Mouse (Mus musculus): ENCODE measurements around the gene Trim46.

Trim46 gene

GRCm38 (mm10) chr3:89271760-89272159, 25.7 kb upstream of the Trim46 start:
- 76% methylated on average over 6 of the region's 6 CpGs for WGBS

DNA sequence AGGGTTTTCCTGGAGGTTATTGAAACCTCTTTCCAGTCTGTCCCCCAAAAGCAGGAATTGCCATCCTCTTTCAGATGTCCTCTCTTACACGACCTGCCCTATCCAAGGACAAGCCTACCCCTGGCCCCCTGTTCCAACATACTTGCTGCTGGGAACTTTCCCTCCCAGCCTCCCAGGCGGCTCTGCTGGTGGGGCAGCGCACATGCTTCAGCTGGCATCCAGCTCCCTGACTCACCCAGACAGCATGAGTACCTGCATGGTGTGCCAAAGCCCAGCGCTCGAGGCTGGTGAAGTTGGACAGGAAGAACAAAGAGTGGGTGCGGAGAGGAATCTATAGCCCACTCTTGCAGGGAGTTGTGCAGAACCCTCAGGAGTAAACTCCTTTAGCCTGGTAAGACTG, 24.8 kb upstream of the Trim46 start:
- WGBS = 26% methylated on average over 6 of the region's 6 CpGs

DNA sequence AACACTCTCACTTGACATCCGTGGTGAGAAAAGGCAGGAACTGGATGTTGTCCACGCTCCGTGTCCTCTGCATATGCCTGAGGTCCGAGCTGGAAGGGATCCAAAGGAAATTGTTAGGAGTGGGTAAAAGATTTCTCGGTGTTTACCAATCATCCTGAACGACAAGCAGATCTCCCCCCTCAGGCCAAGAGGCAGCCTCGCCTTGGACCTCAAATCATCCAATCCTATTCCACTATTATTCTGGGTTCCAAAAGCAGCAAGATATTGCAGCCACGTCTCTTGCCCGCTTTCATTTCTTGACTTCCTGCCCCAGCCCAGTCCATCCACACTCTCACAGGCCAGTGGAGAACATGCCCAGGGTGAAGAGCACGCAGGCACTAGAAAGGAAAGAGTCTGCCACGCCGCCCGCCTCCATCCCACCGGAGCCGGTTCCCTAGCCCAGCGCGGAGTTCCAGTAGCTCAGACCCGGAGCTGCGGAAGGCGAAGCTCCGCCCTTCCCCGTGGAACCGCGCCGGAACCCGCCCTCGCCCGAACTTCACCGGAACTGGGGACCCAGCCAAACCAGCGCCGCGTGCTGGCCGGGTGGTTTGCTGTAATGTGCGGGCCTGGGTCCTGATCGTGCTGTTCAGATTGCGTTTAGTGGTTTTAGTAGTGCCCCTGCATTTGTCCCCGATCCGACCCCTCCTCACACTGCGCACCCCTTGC, 24.1 kb upstream of the Trim46 start, which contains the start of gene Slc50a1:
Gene Slc50a1 (minus strand): TSS at position 520 of the 705 bp plus-strand sequence.
- WGBS = 1% methylated on average over 39 of the region's 39 CpGs

- 61% methylated on average over 8 of the region's 8 CpGs for WGBS
Observed at GRCm38 (mm10) chr3:89268916-89269315, 22.8 kb upstream of the Trim46 start.

DNA sequence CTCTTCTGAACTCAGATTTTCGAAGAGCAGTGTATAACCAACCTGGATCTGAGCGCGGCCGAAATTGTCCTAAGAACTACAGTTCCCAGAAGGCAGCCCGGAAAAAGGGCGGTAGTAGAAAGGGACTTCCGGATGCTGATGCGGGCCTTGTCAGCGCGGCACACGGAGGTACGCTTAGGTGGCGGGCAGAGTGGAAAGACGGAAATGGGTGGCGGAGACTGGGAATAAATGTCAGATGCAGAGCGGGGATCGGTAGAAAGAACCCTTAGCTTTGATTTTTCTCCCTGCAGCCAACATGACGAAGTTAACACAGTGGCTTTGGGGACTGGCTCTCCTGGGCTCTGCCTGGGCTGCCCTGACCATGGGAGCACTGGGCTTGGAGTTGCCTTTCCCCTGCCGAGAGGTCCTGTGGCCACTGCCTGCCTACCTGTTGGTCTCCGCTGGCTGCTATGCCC, 20.4 kb upstream of the Trim46 start:
- WGBS = under 1% methylated on average over 20 of the region's 20 CpGs

- WGBS = 66% methylated on average over 10 of the region's 10 CpGs
Observed at GRCm38 (mm10) chr3:89262417-89262816, 16.3 kb upstream of the Trim46 start.

- 79% methylated on average over 3 of the region's 3 CpGs for WGBS
Observed at GRCm38 (mm10) chr3:89260211-89260610, 14.1 kb upstream of the Trim46 start.

GRCm38 (mm10) chr3:89259076-89259475, 13.0 kb upstream of the Trim46 start, which contains the start of gene Dpm3:
Dpm3 (plus strand) TSS chr3:89259358.
- WGBS = 38% methylated on average over 7 of the region's 7 CpGs

DNA sequence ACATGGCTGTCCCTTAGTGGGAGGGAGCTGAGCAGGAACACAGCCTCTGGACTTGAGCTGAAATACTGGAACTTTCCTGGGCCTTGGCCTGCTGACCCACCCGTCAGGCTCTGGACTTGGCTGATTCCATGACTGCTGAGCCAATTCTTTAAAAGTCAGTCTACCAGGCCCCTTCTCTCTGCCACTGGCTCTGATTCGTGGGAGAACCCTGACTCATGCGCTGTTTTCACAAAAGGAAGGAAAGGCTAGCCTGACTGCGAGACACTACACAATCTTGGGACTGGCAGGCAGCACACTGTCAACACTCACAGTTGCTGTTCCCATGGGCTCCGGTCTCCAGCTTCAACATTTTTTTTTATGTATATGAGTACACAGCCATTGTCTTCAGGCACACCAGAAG, 10.1 kb upstream of the Trim46 start:
- WGBS = 60% methylated on average over 5 of the region's 5 CpGs

- 92% methylated on average over 5 of the region's 5 CpGs for WGBS
Observed at GRCm38 (mm10) chr3:89254994-89255393, 8.9 kb upstream of the Trim46 start.

GRCm38 (mm10) chr3:89251365-89251895, 5.3 kb upstream of the Trim46 start:
- 11% methylated on average over 17 of the region's 17 CpGs for WGBS

DNA sequence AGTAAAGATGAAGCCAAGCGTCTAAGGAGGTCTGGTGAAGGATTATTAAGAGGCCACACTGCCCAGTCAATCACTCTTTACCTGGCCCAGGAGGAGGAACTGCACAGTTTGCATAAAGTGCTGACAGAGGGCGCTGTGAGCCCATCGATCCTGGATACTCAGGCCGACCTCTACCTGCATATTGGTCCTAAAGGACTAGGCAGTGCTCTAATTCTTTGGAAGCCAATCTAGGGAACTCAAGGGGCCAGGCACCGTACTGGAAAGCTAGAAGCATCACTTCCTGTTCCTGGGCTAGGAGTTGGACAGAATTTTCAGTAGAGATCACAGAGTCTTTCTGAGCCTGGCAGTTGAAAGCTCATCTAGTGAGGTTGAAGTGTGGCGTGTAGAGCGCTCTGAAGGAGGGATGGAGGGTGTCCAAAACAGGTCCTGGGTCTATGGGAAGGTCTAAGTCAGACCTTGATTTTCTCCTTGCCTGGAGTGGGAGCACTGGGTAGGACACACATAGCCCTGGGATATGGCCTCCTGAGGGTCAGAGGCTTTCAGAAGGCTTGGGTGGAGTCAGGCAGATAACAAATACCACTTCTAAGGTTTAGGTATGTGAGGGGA, 4.4 kb upstream of the Trim46 start:
- WGBS = 21% methylated on average over 7 of the region's 7 CpGs

GRCm38 (mm10) chr3:89247466-89247865, 1.4 kb upstream of the Trim46 start:
- 91% methylated on average over 4 of the region's 4 CpGs for WGBS

- WGBS = 3% methylated on average over 20 of the region's 20 CpGs
Observed at GRCm38 (mm10) chr3:89245688-89246171, 379 bp downstream of the Trim46 start, which contains the start of gene Krtcap2. Krtcap2 (plus strand) TSS chr3:89245966.

DNA sequence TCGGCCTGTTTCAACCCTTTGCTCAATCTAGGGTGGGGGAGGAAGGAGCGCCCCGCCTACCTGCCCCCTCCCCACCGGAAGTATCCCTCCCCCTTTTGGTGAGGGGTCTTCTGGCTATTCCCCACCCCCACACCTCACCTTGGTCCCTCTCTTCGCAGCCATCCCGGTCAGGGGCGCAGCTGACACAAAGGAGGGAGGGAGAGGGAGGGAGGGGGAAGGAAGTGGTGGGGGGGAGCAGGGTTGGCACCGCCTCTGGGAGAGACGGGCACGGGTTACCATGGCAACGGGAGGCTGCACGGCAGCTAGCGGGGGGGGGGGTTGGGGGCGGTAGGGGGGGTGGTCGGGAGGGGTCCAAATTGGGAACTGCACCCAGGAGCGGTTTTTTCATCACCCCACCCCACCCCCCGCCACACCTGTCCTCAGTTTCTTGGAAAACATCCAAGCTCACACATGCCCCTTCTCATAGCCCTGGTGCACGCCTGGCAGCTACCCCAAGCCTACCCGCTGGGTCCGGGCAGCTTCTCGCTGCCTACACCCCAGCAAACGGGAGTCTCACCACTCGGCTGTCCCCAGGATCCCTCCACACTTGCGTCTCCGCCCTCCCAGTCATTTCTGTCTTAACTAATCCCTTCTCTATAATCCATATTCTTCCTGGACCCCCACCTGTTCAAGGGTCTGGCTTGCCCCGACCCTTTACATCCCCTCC, 974 bp downstream of the Trim46 start:
- under 1% methylated on average over 24 of the region's 26 CpGs for WGBS

- 14% methylated on average over 25 of the region's 25 CpGs for WGBS
Observed at GRCm38 (mm10) chr3:89244158-89244981, 1.7 kb downstream of the Trim46 start.

- WGBS = 20% methylated on average over 14 of the region's 14 CpGs
Observed at GRCm38 (mm10) chr3:89243609-89244008, 2.5 kb downstream of the Trim46 start.

DNA sequence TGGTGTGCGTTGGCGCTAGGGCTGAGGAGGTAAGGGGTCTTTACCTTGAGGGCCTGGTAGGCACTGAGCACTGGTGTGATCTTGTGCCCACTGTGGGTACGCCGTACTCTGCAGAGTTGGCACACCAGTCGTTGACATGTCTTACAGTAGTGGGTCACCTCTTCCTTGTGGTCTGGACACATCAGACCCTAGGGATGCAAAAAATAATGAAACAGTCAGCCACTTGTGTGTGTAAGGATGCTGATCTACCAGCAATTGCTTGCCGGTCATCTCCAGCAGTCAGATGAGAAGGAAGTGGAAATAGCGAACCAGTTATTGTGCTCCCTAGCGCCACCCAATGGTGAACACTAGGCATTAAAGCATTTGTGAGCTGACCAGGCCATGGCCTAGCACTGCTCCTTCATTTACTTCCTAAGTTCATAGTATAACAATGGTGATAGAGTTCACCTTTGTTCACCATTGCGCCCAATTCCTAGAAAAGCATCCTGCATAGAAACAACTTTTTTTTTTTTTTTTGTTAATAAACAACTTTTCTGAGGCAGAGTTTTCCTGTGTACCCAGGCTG, 3.7 kb downstream of the Trim46 start:
- 52% methylated on average over 9 of the region's 9 CpGs for WGBS

GRCm38 (mm10) chr3:89238494-89238893, 7.6 kb downstream of the Trim46 start:
- 59% methylated on average over 12 of the region's 12 CpGs for WGBS

DNA sequence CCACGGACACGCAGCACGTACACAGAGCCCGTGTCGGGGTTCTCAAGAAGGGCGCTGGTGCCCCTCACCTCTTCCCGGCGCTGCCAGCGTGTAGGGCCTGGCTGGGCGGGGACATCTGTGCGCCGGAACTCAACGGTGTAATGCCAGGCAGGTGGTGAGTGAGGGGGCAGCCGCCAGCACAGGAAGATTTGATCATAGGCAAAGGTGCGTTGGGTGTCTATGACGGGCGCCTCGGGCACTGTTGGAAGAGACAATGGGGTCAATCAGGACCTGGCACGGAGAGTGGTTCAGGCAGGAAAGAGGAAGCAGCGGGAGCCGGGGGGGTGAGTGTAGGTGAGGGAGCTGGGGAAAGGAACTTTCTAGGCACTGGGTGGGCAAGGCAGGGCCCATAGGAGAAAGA, 8.4 kb downstream of the Trim46 start:
- 82% methylated on average over 21 of the region's 21 CpGs for WGBS

- WGBS = 69% methylated on average over 10 of the region's 10 CpGs
Observed at GRCm38 (mm10) chr3:89236516-89236915, 9.6 kb downstream of the Trim46 start.

Data from cerebral cortex, adult 2 months (tissue).